18 mouse cellular contexts compared by ENCODE assay signal in genomic region chr17:73148607-73149006, GRCm38 (mm10). TPM values are rescaled to one million over a fixed set of nuclear protein-coding genes. Genes with fewer than 3 reads are reported as not detected.
A peak's percentile ranks its signal among the peaks of the same experiment; 100 is the strongest.
DNase-seq lines count a peak whose midpoint lies in the region; ATAC-seq and TF ChIP-seq lines count a peak whose summit lies in the region.
"Had no signal": no experiment of that assay in that cellular context is flagged by ENCODE, and none has a peak within 500 bp of the region (broad histone marks: within the 10 kb centered on the region; RNA-seq: fewer than 3 reads in every experiment).

No protein-coding gene starts in this region.

- no peak overlapping the region for H3K4me3 ChIP-seq in kidney, adult 2 months (ENCODE audit: insufficient read depth, low read depth, low read length)
- H3K4me3 ChIP-seq in intestine, embryonic 15.5 days (replicated peaks), result no peak overlapping the region
- H3K4me3 ChIP-seq in midbrain, embryonic 14.5 days (replicated peaks; ENCODE audit: low read depth, low read length), result no peak overlapping the region
- H3K4me3 ChIP-seq: embryonic facial prominence, embryonic 12.5 days; forebrain, embryonic 15.5 days had no signal

- H3K36me3 ChIP-seq in kidney, adult 2 months (ENCODE audit: control insufficient read depth, insufficient read depth, low read length), result no peaks in the 10 kb centered on the region
- H3K36me3 ChIP-seq in intestine, embryonic 15.5 days, result no peaks in the 10 kb centered on the region
- H3K36me3 ChIP-seq in midbrain, embryonic 14.5 days (ENCODE audit: control insufficient read depth, insufficient read depth, low read length), result no peaks in the 10 kb centered on the region
- H3K36me3 ChIP-seq: embryonic facial prominence, embryonic 12.5 days; forebrain, embryonic 15.5 days had no signal

- H3K9ac ChIP-seq in intestine, embryonic 15.5 days, result no peak overlapping the region
- no peak overlapping the region for H3K9ac ChIP-seq in midbrain, embryonic 14.5 days (replicated peaks; ENCODE audit: low read length)
- H3K9ac ChIP-seq: embryonic facial prominence, embryonic 12.5 days; forebrain, embryonic 15.5 days; hindbrain, embryonic 14.5 days had no signal

- TF ChIP-seq POLR2A in kidney, adult 2 months (IDR thresholded peaks at IDR 0.05; ENCODE audit: low read depth, low read length), result no peak

- no peaks in the 10 kb centered on the region for H3K4me1 ChIP-seq in kidney, adult 2 months (ENCODE audit: control insufficient read depth, insufficient read depth, low read length)
- no peaks in the 10 kb centered on the region for H3K4me1 ChIP-seq in intestine, embryonic 15.5 days (replicated peaks)
- no peaks in the 10 kb centered on the region for H3K4me1 ChIP-seq in midbrain, embryonic 14.5 days (ENCODE audit: control insufficient read depth, insufficient read depth, low read length)
- H3K4me1 ChIP-seq: embryonic facial prominence, embryonic 12.5 days; forebrain, embryonic 15.5 days had no signal

- H3K27me3 ChIP-seq in kidney, adult 2 months (replicated peaks; ENCODE audit: control insufficient read depth, insufficient read depth, low read length), result no peaks in the 10 kb centered on the region
- no peaks in the 10 kb centered on the region for H3K27me3 ChIP-seq in intestine, embryonic 15.5 days (replicated peaks)
- no peaks in the 10 kb centered on the region for H3K27me3 ChIP-seq in midbrain, embryonic 14.5 days (ENCODE audit: control insufficient read depth, insufficient read depth, low read length)
- H3K27me3 ChIP-seq: embryonic facial prominence, embryonic 12.5 days; forebrain, embryonic 15.5 days had no signal

- H3K27ac ChIP-seq in kidney, adult 2 months (ENCODE audit: insufficient read depth, low read depth, low read length), result no peak overlapping the region
- no peak overlapping the region for H3K27ac ChIP-seq in intestine, embryonic 15.5 days
- no peak overlapping the region for H3K27ac ChIP-seq in midbrain, embryonic 14.5 days (replicated peaks; ENCODE audit: low read depth, low read length)
- H3K27ac ChIP-seq: embryonic facial prominence, embryonic 12.5 days; forebrain, embryonic 15.5 days; hindbrain, embryonic 14.5 days had no signal

- ATAC-seq in intestine, embryonic 15.5 days, result peak; percentile 89
- ATAC-seq in inflammation-experienced regulatory T-cells, adult 6 months, result no peak
- no peak for ATAC-seq in midbrain, embryonic 14.5 days (ENCODE audit: low FRiP score, low TSS enrichment)
- ATAC-seq: forebrain, embryonic 15.5 days had no signal

- WGBS in kidney, adult 2 months, result 33% methylated on average over 2 of the region's 2 CpGs
- 73% methylated on average over 2 of the region's 2 CpGs for WGBS in intestine, embryonic 15.5 days
- WGBS in large intestine, adult 2 months, result 33% methylated on average over 2 of the region's 2 CpGs
- WGBS in midbrain, embryonic 14.5 days, result 81% methylated on average over 2 of the region's 2 CpGs

- no peak for TF ChIP-seq CTCF in kidney, adult 2 months (conservative IDR thresholded peaks at IDR 0.05; ENCODE audit: insufficient read depth, insufficient read length, low read depth, low read length)

- DNase-seq in kidney, adult 2 months, result peak; percentile 57
- no peak for DNase-seq in kidney, adult 11 months
- peak; percentile 10 for DNase-seq in kidney, postnatal 14 days
- no peak for DNase-seq in kidney, adult 18-20 months
- DNase-seq in large intestine, adult 2 months (ENCODE audit: low read depth, low spot score), result peak; percentile 22
- DNase-seq in midbrain, embryonic 14.5 days, result no peak
- DNase-seq: adrenal gland, adult 8-10 months; cerebellum, adult 11 months; cerebellum, adult 9-10 months; cerebellum, postnatal 25 days; gastrocnemius, postnatal 36 days; heart, adult 11 months; heart, postnatal 14 days had no signal

- H3K4me2 ChIP-seq in intestine, embryonic 15.5 days (replicated peaks), result no peak overlapping the region
- no peak overlapping the region for H3K4me2 ChIP-seq in midbrain, embryonic 14.5 days (ENCODE audit: low read length)
- H3K4me2 ChIP-seq: embryonic facial prominence, embryonic 12.5 days; forebrain, embryonic 15.5 days; hindbrain, embryonic 14.5 days had no signal

- H3K9me3 ChIP-seq in intestine, embryonic 15.5 days, result no peaks in the 10 kb centered on the region
- no peaks in the 10 kb centered on the region for H3K9me3 ChIP-seq in midbrain, embryonic 14.5 days (ENCODE audit: control insufficient read depth, low read length)
- H3K9me3 ChIP-seq: embryonic facial prominence, embryonic 12.5 days; forebrain, embryonic 15.5 days had no signal

RNA-seq across cellular contexts. Expression of gene Lclat1, which starts 40.8 kb away (rescaled TPM):
- 17.3 and 18.8 TPM in 2 replicates for polyA plus RNA-seq in kidney, adult 2 months (2012; rRNA removed)
- polyA plus RNA-seq in intestine, embryonic 15.5 days (2015; fragmentation: Nextera tagmentation; extraction: Ambion mirVana), result 24.2 and 25.0 TPM in 2 replicates
- 10.8 and 25.3 TPM in 2 replicates for polyA plus RNA-seq in large intestine, adult 2 months (2012; rRNA removed)
- polyA plus RNA-seq in inflammation-experienced regulatory T-cells, adult 6 months (2017; shearing (Covaris generic)), result 10 to 100 TPM; 53.4 to 55.6 (median 53.7) TPM
- polyA plus RNA-seq in midbrain, embryonic 14.5 days (2014; fragmentation: Nextera tagmentation; extraction: Ambion mirVana), result 9.0 and 16.9 TPM in 2 replicates

Comparison
In these comparisons a context has a peak if more than half of its experiments do, and no peak if none do; other contexts are left out.
1. DNase-seq: peak in kidney, adult 2 months (single experiment), kidney, postnatal 14 days (single experiment) and large intestine, adult 2 months (single experiment); none in kidney, adult 11 months (single experiment), kidney, adult 18-20 months (single experiment) and midbrain, embryonic 14.5 days (single experiment).